Mouse (Mus musculus) cortical plate, adult 2 months (tissue): ENCODE results near the gene Fam131a.

ENCODE experiments used
- CTCF ChIP-seq: fragments of 200-500 bp; IDR thresholded peaks from 2 replicates; pipeline ENCODE4 v1.5.1; 2011; ENCODE audit warnings: mild to moderate bottlenecking, control low read depth, low read length; ENCODE audit not compliant: insufficient read depth; ENCODE audit errors: extremely low read depth
- POLR2A ChIP-seq: fragments of 200-500 bp; IDR thresholded peaks from 2 replicates; pipeline ENCODE4 v1.6.1; 2011; ENCODE audit warnings: mild to moderate bottlenecking, low read length, control low read depth; ENCODE audit not compliant: insufficient read depth; ENCODE audit errors: extremely low read depth

DNA sequence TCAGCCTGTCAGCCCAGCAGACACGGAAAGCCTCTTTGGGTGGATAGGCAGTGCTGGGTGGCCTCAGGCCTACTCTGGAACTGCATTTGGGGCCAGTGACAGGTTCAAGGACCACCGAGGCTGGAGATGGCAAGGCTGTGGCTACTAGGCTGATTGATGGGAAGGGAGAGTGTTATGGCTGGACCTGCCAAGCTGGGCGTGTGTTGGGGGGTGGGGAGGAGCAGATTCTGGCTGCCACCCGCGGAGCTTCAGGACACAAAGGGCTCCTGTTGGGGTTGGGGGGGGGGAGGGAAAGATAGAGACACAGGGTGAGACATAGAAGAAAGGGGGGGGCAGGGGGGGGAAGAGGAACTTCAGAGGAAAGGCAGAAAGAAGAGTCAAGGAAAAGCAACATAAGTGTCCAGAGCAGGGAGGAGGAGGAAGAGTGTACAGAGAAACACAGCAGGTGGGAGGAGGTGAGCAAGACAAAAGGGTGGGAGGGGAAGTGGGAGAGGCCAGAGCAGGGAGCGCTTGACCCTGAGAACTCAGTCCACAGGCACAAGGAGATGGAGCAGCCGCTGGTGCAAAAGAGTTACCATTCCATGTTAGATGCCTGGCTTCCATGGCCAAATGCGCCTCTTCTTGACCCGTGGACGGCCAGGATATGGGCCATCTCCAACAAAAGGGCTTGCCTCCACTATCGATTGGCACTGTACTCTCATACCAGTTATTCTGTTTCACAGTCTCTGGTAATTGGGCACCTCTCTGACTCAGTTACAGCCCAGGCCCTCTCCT lies 21.5 kb downstream of the Fam131a start:
- TF ChIP-seq CTCF (no peak), POLR2A (no peak)
